Mouse (Mus musculus) adrenal gland (tissue): Measurements from ENCODE around the gene Ublcp1.

ENCODE experiments used
- intact Hi-C: fragments of 180-260 bp; cut with DNase I; formaldehyde crosslinking; loops from one replicate; pipeline ENCODE4 v1.15.1; 2025
- long read RNA-seq, 2 experiments: library from polyadenylated mRNA; unstranded; transcript quantifications; one replicate each; pipeline ENCODE4 v2.0.0; 2020; ENCODE audit warnings: borderline replicate concordance in 1 of 2; ENCODE audit not compliant: insufficient replicate concordance in 1 of 2

Gene Ublcp1
- long read RNA-seq, experiment 1, transcript Ublcp1-201 (11 exons, 2,088 nt), result major isoform, 25 of 38 reads
- long read RNA-seq, experiment 1, partial matches to known transcripts, result 4 of 38 reads
- long read RNA-seq, experiment 1, other reads (novel, unspliced or antisense), result 9 of 38 reads
- long read RNA-seq, experiment 2, transcript Ublcp1-201 (11 exons, 2,088 nt), result major isoform, 44 of 56 reads
- long read RNA-seq, experiment 2, partial matches to known transcripts, result 2 of 56 reads
- long read RNA-seq, experiment 2, other reads (novel, unspliced or antisense), result 10 of 56 reads

- intact Hi-C loops, result loop anchor here (5.0 kb wide), 2 partner anchors 47 to 107 kb away; partner anchors contain the start of gene Rnf145
These were observed at the start of gene Ublcp1 for GRCm38 (mm10) chr11:44470432-44471336. Gene Ublcp1 (minus strand): TSS chr11:44470498.

GRCm38 (mm10) chr11:44519096-44519949 lies 49.0 kb upstream of the Ublcp1 start:
- intact Hi-C loops, result loop anchor here (5.0 kb wide), 1 partner anchor 47 kb away; the partner anchor contains the start of gene Ublcp1

- intact Hi-C loops, result loop anchor here (5.0 kb wide), 1 partner anchor 46 kb away; the partner anchor contains the start of gene Ublcp1
These were observed 48.2 kb upstream of the Ublcp1 start, which contains the start of gene Rnf145 for GRCm38 (mm10) chr11:44518281-44519095. Gene Rnf145 (plus strand): TSS chr11:44518964.

- intact Hi-C loops, result loop anchor here (5.0 kb wide), 1 partner anchor 45 kb away; the partner anchor contains the start of gene Ublcp1
These were observed 47.4 kb upstream of the Ublcp1 start for GRCm38 (mm10) chr11:44517561-44518280.

DNA sequence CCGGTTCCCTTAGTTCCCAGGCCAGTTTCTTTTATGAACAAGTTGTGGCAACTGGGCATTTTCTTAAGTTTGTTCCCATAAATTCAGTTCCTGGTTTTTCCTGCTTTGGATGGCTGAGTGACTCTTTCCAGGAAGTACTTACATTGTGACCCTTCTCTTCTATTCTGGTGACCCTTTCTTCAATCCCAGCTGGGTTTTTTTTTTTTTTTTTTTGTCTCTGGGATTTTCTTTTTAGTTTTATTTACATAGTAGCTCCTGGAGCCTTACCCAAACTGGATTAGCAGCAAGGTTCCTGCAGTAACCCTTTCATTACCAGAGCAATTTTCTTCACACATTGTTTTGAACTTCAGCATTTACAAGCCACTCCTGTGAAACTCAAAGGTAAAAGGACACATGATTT lies 46.1 kb upstream of the Ublcp1 start:
- intact Hi-C loops, result loop anchor here (5.0 kb wide), 1 partner anchor 44 kb away; the partner anchor contains the start of gene Ublcp1

- intact Hi-C loops, result loop anchor here (5.0 kb wide), 1 partner anchor 42 kb away; the partner anchor contains the start of gene Ublcp1
These were observed 44.4 kb upstream of the Ublcp1 start for GRCm38 (mm10) chr11:44514666-44515065.

DNA sequence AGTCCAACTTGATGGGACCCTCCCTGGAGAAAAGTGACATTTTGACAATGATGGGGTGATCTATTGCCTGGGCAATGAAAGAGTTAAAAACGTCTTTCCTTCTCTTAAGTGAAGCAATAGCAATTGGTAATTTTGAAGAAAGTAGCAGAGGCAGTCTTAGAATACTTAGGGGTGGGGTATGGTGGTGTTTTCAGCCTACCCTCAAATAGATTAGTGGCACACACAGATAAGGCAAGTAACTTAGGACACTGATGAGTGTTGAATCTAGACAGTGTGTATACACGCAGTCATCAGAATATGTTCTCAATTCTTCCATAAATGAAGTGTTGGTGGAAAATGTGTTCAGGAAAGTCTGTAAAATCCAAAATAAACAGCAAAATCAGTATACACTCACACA lies 42.7 kb upstream of the Ublcp1 start:
- intact Hi-C loops, result no loop called here

- intact Hi-C loops, result no loop called here
These were observed 42.0 kb upstream of the Ublcp1 start for GRCm38 (mm10) chr11:44512044-44513025.

DNA sequence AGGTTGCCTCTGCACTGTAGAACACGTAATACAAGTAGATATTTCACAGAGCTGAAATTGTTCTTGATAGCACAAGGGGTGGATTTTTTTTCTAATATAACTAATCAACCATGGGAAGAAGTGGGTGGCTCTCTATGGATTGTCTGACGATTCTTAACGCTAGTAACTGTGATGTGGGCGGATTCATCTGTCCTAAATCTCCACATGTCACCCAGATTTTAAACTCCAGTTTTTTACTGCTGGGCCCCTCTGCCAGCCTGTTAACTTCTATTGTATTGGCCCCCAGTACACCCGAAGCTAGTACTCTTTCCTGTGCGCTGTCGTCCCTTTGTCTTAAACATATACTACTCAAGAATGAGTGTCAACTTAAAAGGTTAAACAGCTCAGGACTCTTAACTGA lies 40.1 kb upstream of the Ublcp1 start:
- intact Hi-C loops, result no loop called here

GRCm38 (mm10) chr11:44509906-44510305 lies 39.6 kb upstream of the Ublcp1 start:
- intact Hi-C loops, result no loop called here

DNA sequence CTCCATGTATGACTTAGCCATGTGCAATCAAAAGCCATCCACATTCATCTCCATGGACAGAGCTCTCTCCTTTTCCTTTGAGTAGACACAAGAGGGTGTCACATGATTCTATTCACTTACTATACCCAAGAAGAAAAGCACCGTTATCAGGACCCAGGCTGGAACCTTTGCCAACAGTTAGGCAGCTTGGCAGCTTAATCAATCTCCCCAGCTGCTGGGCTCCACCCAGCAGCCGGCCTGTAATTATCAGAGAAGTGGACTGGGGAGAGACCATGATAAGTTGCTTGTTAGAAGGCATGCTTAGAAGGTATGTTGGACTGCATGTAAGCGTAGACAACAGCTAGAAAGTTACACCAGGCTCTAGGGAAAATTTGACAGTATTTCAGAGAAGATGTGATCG lies 38.6 kb upstream of the Ublcp1 start:
- intact Hi-C loops, result no loop called here

GRCm38 (mm10) chr11:44504761-44505160 lies 34.5 kb upstream of the Ublcp1 start:
- intact Hi-C loops, result no loop called here

- intact Hi-C loops, result no loop called here
These were observed 33.8 kb upstream of the Ublcp1 start for GRCm38 (mm10) chr11:44504146-44504545.

- intact Hi-C loops, result no loop called here
These were observed 32.6 kb upstream of the Ublcp1 start for GRCm38 (mm10) chr11:44502931-44503330.

- intact Hi-C loops, result no loop called here
These were observed 31.2 kb upstream of the Ublcp1 start for GRCm38 (mm10) chr11:44501477-44501876.

DNA sequence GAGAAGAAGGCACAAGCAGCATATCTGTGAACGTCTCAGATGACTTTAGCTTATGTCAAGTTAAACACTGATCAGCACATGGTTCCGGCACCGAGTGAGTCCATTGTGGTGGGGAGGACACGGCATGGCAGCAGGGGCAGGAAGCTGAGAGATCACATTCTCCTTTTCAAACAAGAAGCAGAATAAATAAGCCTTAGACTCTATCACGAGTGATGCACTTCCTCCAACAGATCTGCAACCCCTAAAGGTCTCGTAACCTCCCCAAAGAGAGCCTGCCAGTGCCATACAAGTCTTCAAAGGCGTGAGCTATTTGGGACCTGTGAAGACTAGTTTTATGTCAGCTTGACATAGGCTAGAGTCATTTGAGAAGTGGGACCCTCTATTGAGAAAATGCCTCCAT lies 30.7 kb upstream of the Ublcp1 start:
- intact Hi-C loops, result no loop called here

- intact Hi-C loops, result no loop called here
These were observed 28.3 kb upstream of the Ublcp1 start for GRCm38 (mm10) chr11:44498412-44499272.
